Mouse (Mus musculus) layer of hippocampus, adult 8-10 months (tissue): Measurements from ENCODE around the gene Elovl2. TPM values are rescaled to one million over a fixed set of nuclear protein-coding genes. Genes with fewer than 3 reads are reported as not detected.
"Not testable (repeated sequence)": the region's sequence is repeated elsewhere in the genome, so short reads cannot be mapped to it uniquely, and the experiment has no call there.

Experiments
- DNase-seq, 2 experiments: peaks; one replicate each; pipeline ENCODE4 v3.0.0; 2022; ENCODE audit warnings: low spot score in 2 of 2
- total RNA-seq, 4 experiments: library from RNA; stranded (reverse); gene quantifications; 2 replicates each; pipeline ENCODE4 v1.2.4; 2022

Elovl2 gene
- total RNA-seq, result 10 to 100 TPM; 12.1 to 14.5 (median 13.8) TPM

GRCm38 (mm10) chr13:41220304-41220834 lies at the start of gene Elovl2:
Elovl2 (minus strand) TSS chr13:41220405.
- DNase-seq, result peak in 1 of 2 experiments; percentile 50

GRCm38 (mm10) chr13:41267827-41268408 lies 47.7 kb upstream of the Elovl2 start:
- no peak for DNase-seq

- no peak for DNase-seq
Measured at GRCm38 (mm10) chr13:41263304-41264006, 43.2 kb upstream of the Elovl2 start.

GRCm38 (mm10) chr13:41261617-41262016 lies 41.4 kb upstream of the Elovl2 start:
- not testable (repeated sequence) for DNase-seq

- no peak for DNase-seq
Measured at GRCm38 (mm10) chr13:41257851-41258250, 37.6 kb upstream of the Elovl2 start.

GRCm38 (mm10) chr13:41256962-41257361 lies 36.8 kb upstream of the Elovl2 start:
- DNase-seq, result no peak

GRCm38 (mm10) chr13:41256126-41256525 lies 35.9 kb upstream of the Elovl2 start:
- no peak for DNase-seq

- DNase-seq, result no peak
Measured at GRCm38 (mm10) chr13:41252736-41253135, 32.5 kb upstream of the Elovl2 start.

- DNase-seq, result no peak
Measured at GRCm38 (mm10) chr13:41252141-41252540, 31.9 kb upstream of the Elovl2 start.

GRCm38 (mm10) chr13:41251667-41252066 lies 31.5 kb upstream of the Elovl2 start:
- no peak for DNase-seq

- not testable (repeated sequence) for DNase-seq
Measured at GRCm38 (mm10) chr13:41251232-41251631, 31.0 kb upstream of the Elovl2 start.

- DNase-seq, result peak in 1 of 2 experiments; percentile 39
Measured at GRCm38 (mm10) chr13:41250318-41250981, 30.2 kb upstream of the Elovl2 start.

- peak; percentile 94 to 95 for DNase-seq
Measured at GRCm38 (mm10) chr13:41249538-41250317, 29.5 kb upstream of the Elovl2 start, which contains the start of gene Smim13. Smim13 (plus strand) TSS chr13:41249844.

- no peak for DNase-seq
Measured at GRCm38 (mm10) chr13:41248751-41249520, 28.7 kb upstream of the Elovl2 start.

- DNase-seq, result no peak
Measured at GRCm38 (mm10) chr13:41244306-41244830, 24.2 kb upstream of the Elovl2 start.

GRCm38 (mm10) chr13:41241557-41241956 lies 21.4 kb upstream of the Elovl2 start:
- no peak for DNase-seq

- DNase-seq, result no peak
Measured at GRCm38 (mm10) chr13:41238805-41239130, 18.6 kb upstream of the Elovl2 start.

- DNase-seq, result no peak
Measured at GRCm38 (mm10) chr13:41238035-41238804, 18.0 kb upstream of the Elovl2 start.

- no peak for DNase-seq
Measured at GRCm38 (mm10) chr13:41235845-41236741, 15.9 kb upstream of the Elovl2 start.
